Mouse (Mus musculus): ENCODE data around the gene Tenm1. TPM values are rescaled to one million over a fixed set of nuclear protein-coding genes. Genes with fewer than 3 reads are reported as not detected.

The Tenm1 gene
- not detected in 2 replicates for polyA plus RNA-seq (2012; rRNA removed)

GRCm38 (mm10) chrX:43428855-43429263, at the start of gene Tenm1:
Gene Tenm1 (minus strand): TSS chrX:43429126.

GRCm38 (mm10) chrX:42502291-42503043, 926.5 kb downstream of the Tenm1 start, which contains the start of gene Sh2d1a:
Gene Sh2d1a (plus strand): TSS chrX:42502453.

GRCm38 (mm10) chrX:42489446-42489845, 939.5 kb downstream of the Tenm1 start, which contains the start of gene Tex13c2:
Gene Tex13c2 (plus strand): TSS chrX:42489691.

Other genes with a start within 250 kb of the Tenm1 start
- gene Tex13c1, start 162.0 kb upstream of the Tenm1 start, polyA plus RNA-seq (2012; rRNA removed), result not detected in 2 replicates

Measured in liver, embryonic 18 days (tissue).